Comparison of ENCODE assay signal across 17 mouse cellular contexts in the genomic region with DNA sequence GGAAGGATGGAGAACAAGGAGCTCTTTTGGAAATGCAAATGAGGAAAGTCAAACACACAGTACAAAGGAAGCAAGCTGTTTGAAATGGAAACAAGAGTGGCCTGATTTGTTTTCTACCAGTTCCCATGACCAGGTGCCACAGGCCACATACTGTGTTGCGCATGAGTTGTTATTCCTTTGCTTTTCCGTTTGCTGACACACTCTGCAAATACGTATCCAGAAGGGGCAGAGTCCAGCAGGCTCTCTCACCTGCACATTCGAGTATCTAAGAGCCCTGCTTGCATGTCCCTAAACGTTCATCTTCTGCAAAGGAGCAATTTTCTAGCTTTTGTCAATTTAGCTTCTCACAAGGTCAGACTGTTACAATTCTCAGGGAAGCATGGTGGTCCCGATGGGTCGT.
"Had no signal": no experiment of that assay in that cellular context is flagged by ENCODE, and none has a peak within 500 bp of the region (broad histone marks: within the 10 kb centered on the region; RNA-seq: fewer than 3 reads in every experiment).

No protein-coding gene starts in this region.

- H3K4me3 ChIP-seq: kidney, embryonic 15.5 days; left cerebral cortex, adult 2 months had no signal

- H3K27me3 ChIP-seq: kidney, embryonic 15.5 days had no signal

- H3K4me2 ChIP-seq: kidney, embryonic 15.5 days; midbrain, embryonic 11.5 days had no signal

- H3K9ac ChIP-seq: kidney, embryonic 15.5 days; liver, embryonic 14.5 days had no signal

- DNase-seq: kidney, adult 11 months; kidney, adult 8-10 months; kidney, postnatal 10 days; kidney, postnatal 36 days; layer of hippocampus, postnatal 36 days; lung, adult 2 months; lung, postnatal 14 days; lung, postnatal 4 days; midbrain, embryonic 14.5 days; right cerebral cortex, adult 18-20 months; right cerebral cortex, postnatal 14 days; right cerebral cortex, postnatal 4 days; thymus, postnatal 25 days had no signal

- H3K36me3 ChIP-seq: kidney, embryonic 15.5 days had no signal

- H3K9me3 ChIP-seq: kidney, embryonic 15.5 days had no signal

- H3K4me1 ChIP-seq: kidney, embryonic 15.5 days had no signal

- H3K27ac ChIP-seq: kidney, embryonic 15.5 days; left cerebral cortex, adult 2 months; liver, embryonic 14.5 days had no signal
